Mouse (Mus musculus) hindbrain, embryonic 14.5 days (tissue): Measurements from ENCODE around the gene Olfr750. TPM values are rescaled to one million over a fixed set of nuclear protein-coding genes. Genes with fewer than 3 reads are reported as not detected.
"Not testable (repeated sequence)": the region's sequence is repeated elsewhere in the genome, so short reads cannot be mapped to it uniquely, and the experiment has no call there.

ENCODE experiments used
- ATAC-seq: fragments of 200-750 bp; cut with Nextera tagmentation; 2 replicates; pipeline ENCODE4 v1.8.0; 2017; ENCODE audit warnings: moderate number of reproducible peaks, mild to moderate bottlenecking, moderate TSS enrichment, moderate library complexity; ENCODE audit not compliant: low FRiP score
- DNase-seq: peaks from one replicate; pipeline ENCODE4 v3.0.0-alpha.2; 2015; ENCODE audit warnings: low spot score
- H3K27ac ChIP-seq: fragments of 300-500 bp; sonication (generic); 2 replicates; pipeline ENCODE4 v1.5.1; 2014; ENCODE audit warnings: mild to moderate bottlenecking, moderate library complexity
- H3K27me3 ChIP-seq: fragments of 300-500 bp; sonication (generic); 2 replicates; pipeline ENCODE4 v1.6.1; 2014; ENCODE audit warnings: mild to moderate bottlenecking, low read length, mixed read lengths; ENCODE audit not compliant: control insufficient read depth, insufficient read depth
- H3K36me3 ChIP-seq: fragments of 300-500 bp; sonication (generic); replicated peaks from 2 replicates; pipeline ENCODE4 v1.6.1; 2014; ENCODE audit not compliant: control insufficient read depth, insufficient read depth
- H3K4me1 ChIP-seq: fragments of 300-500 bp; sonication (generic); replicated peaks from 2 replicates; pipeline ENCODE4 v1.6.1; 2014; ENCODE audit warnings: antibody characterized with exemption, low read length, mixed read lengths; ENCODE audit not compliant: control insufficient read depth, insufficient read depth
- H3K4me2 ChIP-seq: fragments of 300-500 bp; sonication (generic); replicated peaks from 2 replicates; pipeline ENCODE4 v1.6.1; 2014; ENCODE audit warnings: mild to moderate bottlenecking, moderate library complexity
- H3K4me3 ChIP-seq: fragments of 300-500 bp; sonication (generic); replicated peaks from 2 replicates; pipeline ENCODE4 v1.5.1; 2014; ENCODE audit warnings: mild to moderate bottlenecking, low read length
- H3K9ac ChIP-seq: fragments of 300-500 bp; sonication (generic); 2 replicates; pipeline ENCODE4 v1.6.1; 2014
- H3K9me3 ChIP-seq: fragments of 300-500 bp; sonication (generic); 2 replicates; pipeline ENCODE4 v1.6.1; 2016; ENCODE audit warnings: low read length; ENCODE audit not compliant: control insufficient read depth
- WGBS: fragments of 180-500 bp; shearing (Covaris S2); extraction: QIAGEN DNeasy Blood & Tissue Kit; methylation state at CpG from one replicate; pipeline ENCODE4 v1.1.7; 2014; 5-methylcytosine and 5-hydroxymethylcytosine counted together
- polyA plus RNA-seq: library from polyadenylated mRNA; unstranded; fragments of >200 nt; fragmentation: Nextera tagmentation; extraction: Ambion mirVana; gene quantifications from 2 replicates; pipeline ENCODE4 v1.2.1, GENCODE M21; 2014

Olfr750 gene
- polyA plus RNA-seq, 1 experiment from 2014 or later = not detected

GRCm38 (mm10) chr14:51098300-51098699, 24.1 kb upstream of the Olfr750 start:
- DNase-seq = peak; percentile 75
- WGBS = 44% methylated on average over 1 of the region's 1 CpGs
- H3K4me2 ChIP-seq, H3K4me3 ChIP-seq, H3K36me3 ChIP-seq, H3K4me1 ChIP-seq, H3K9ac ChIP-seq, H3K9me3 ChIP-seq, H3K27ac ChIP-seq, H3K27me3 ChIP-seq: not testable (repeated sequence)
- ATAC-seq = peak; percentile 68; the same call in 1 of the 2 replicates

GRCm38 (mm10) chr14:51095736-51096524, 21.7 kb upstream of the Olfr750 start:
- H3K4me3 ChIP-seq = no peak overlapping the region
- no peak overlapping the region for H3K9ac ChIP-seq
- H3K9me3 ChIP-seq = no peaks in the 10 kb centered on the region
- no peak overlapping the region for H3K27ac ChIP-seq
- no peaks in the 10 kb centered on the region; the same call in 1 of the 2 replicates for H3K4me1 ChIP-seq
- H3K27me3 ChIP-seq = no peaks in the 10 kb centered on the region
- no peak overlapping the region for H3K4me2 ChIP-seq
- DNase-seq (no peak), ATAC-seq (no peak)
- H3K36me3 ChIP-seq = no peaks in the 10 kb centered on the region
- 72% methylated on average over 9 of the region's 9 CpGs for WGBS

- ATAC-seq (no peak), DNase-seq (no peak)
- H3K4me2 ChIP-seq = no peak overlapping the region
- no peak overlapping the region for H3K9ac ChIP-seq
- no peaks in the 10 kb centered on the region for H3K36me3 ChIP-seq
- 71% methylated on average over 9 of the region's 9 CpGs for WGBS
- no peak overlapping the region for H3K27ac ChIP-seq
- H3K4me3 ChIP-seq = no peak overlapping the region
- no peaks in the 10 kb centered on the region for H3K27me3 ChIP-seq
- no peaks in the 10 kb centered on the region for H3K9me3 ChIP-seq
- no peaks in the 10 kb centered on the region; the same call in 1 of the 2 replicates for H3K4me1 ChIP-seq
Measured at GRCm38 (mm10) chr14:51094921-51095320, 20.7 kb upstream of the Olfr750 start.

- H3K27me3 ChIP-seq = no peaks in the 10 kb centered on the region
- no peak for DNase-seq
- no peak overlapping the region for H3K27ac ChIP-seq
- no peak for ATAC-seq
- no peaks in the 10 kb centered on the region for H3K9me3 ChIP-seq
- no peak overlapping the region for H3K9ac ChIP-seq
- H3K4me3 ChIP-seq = no peak overlapping the region
- 88% methylated on average over 5 of the region's 5 CpGs for WGBS
- no peaks in the 10 kb centered on the region; the same call in 1 of the 2 replicates for H3K4me1 ChIP-seq
- H3K4me2 ChIP-seq = no peak overlapping the region
- H3K36me3 ChIP-seq = no peaks in the 10 kb centered on the region
Measured at GRCm38 (mm10) chr14:51094096-51094875, 20.1 kb upstream of the Olfr750 start.

GRCm38 (mm10) chr14:51093496-51093895, 19.3 kb upstream of the Olfr750 start:
- DNase-seq (no peak), ATAC-seq (no peak)
- no peaks in the 10 kb centered on the region; the same call in 1 of the 2 replicates for H3K4me1 ChIP-seq
- H3K27ac ChIP-seq = no peak overlapping the region
- no peak overlapping the region for H3K4me3 ChIP-seq
- H3K4me2 ChIP-seq = no peak overlapping the region
- no peaks in the 10 kb centered on the region for H3K36me3 ChIP-seq
- H3K9ac ChIP-seq = no peak overlapping the region
- 36% methylated on average over 3 of the region's 3 CpGs for WGBS
- H3K9me3 ChIP-seq = no peaks in the 10 kb centered on the region
- no peaks in the 10 kb centered on the region for H3K27me3 ChIP-seq

GRCm38 (mm10) chr14:51092073-51092620, 17.9 kb upstream of the Olfr750 start:
- H3K27me3 ChIP-seq = no peaks in the 10 kb centered on the region
- ATAC-seq (no peak), DNase-seq (no peak)
- H3K4me3 ChIP-seq = peak overlapping the region; percentile 56
- no peak overlapping the region for H3K27ac ChIP-seq
- H3K4me1 ChIP-seq = no peaks in the 10 kb centered on the region; the same call in none of the 2 replicates
- H3K36me3 ChIP-seq = no peaks in the 10 kb centered on the region
- WGBS = 52% methylated on average over 8 of the region's 8 CpGs
- peak overlapping the region; percentile 80 for H3K4me2 ChIP-seq
- H3K9me3 ChIP-seq = no peaks in the 10 kb centered on the region
- peak overlapping the region; percentile 51; the same call in 1 of the 2 replicates for H3K9ac ChIP-seq

- peak; percentile 32; the same call in 1 of the 2 replicates for ATAC-seq
- H3K27me3 ChIP-seq = no peaks in the 10 kb centered on the region
- WGBS = 7% methylated on average over 33 of the region's 33 CpGs
Measured at GRCm38 (mm10) chr14:51090921-51091900, 17.0 kb upstream of the Olfr750 start, which contains the start of the genes Rnase4 and Ang. TSS of gene Rnase4 (plus strand) at chr14:51091077. TSS of gene Ang (plus strand) at chr14:51091150.

GRCm38 (mm10) chr14:51090077-51090781, 16.0 kb upstream of the Olfr750 start:
- Histone ChIP-seq H3K9me3 (no peaks in the 10 kb centered on the region), H3K9ac (peak overlapping the region; percentile 57), H3K27ac (peak overlapping the region; percentile 58), H3K36me3 (no peaks in the 10 kb centered on the region), H3K27me3 (no peaks in the 10 kb centered on the region), H3K4me1 (no peaks in the 10 kb centered on the region; the same call in none of the 2 replicates), H3K4me2 (peak overlapping the region; percentile 80), H3K4me3 (peak overlapping the region; percentile 56)
- WGBS = under 1% methylated on average over 27 of the region's 27 CpGs
- ATAC-seq (peak; percentile 53), DNase-seq (peak; percentile 97)

More at GRCm38 (mm10) chr14:51090921-51091900, 17.0 kb upstream of the Olfr750 start, which contains the start of the genes Rnase4 and Ang:
- DNase-seq = peak; percentile 61
- Histone ChIP-seq H3K4me1 (no peaks in the 10 kb centered on the region; the same call in none of the 2 replicates), H3K9me3 (no peaks in the 10 kb centered on the region), H3K27ac (peak within 1 kb of the TSS; percentile 58), H3K36me3 (no peaks in the 10 kb centered on the region), H3K4me2 (peak within 1 kb of the TSS; percentile 80), H3K4me3 (peak within 1 kb of the TSS; percentile 56), H3K9ac (peak within 1 kb of the TSS; percentile 57)
